Comparison of ENCODE assay signal across 7 mouse cellular contexts in genomic region chr9:27154763-27155530, GRCm38 (mm10). TPM values are rescaled to one million over a fixed set of nuclear protein-coding genes. Genes with fewer than 3 reads are reported as not detected.
DNase-seq lines count a peak whose midpoint lies in the region; ATAC-seq and TF ChIP-seq lines count a peak whose summit lies in the region.

TSS of gene Jam3 (minus strand) at chr9:27155421.

- TF ChIP-seq CTCF in midbrain, postnatal 0 days (IDR thresholded peaks at IDR 0.05): peak; percentile 15; the same call in 1 of the 2 replicates

- DNase-seq in brain, adult 2 months (ENCODE audit: low read depth, low spot score): peak; percentile 97
- peak; percentile 97 for DNase-seq in embryonic facial prominence, embryonic 14.5 days (ENCODE audit: low spot score)
- peak; percentile 89 for DNase-seq in heart, adult 9 months (ENCODE audit: low spot score in 2 of 2)
- peak; percentile 93 for DNase-seq in kidney, adult 9 months
- DNase-seq in midbrain, postnatal 0 days (ENCODE audit: low spot score): peak; percentile 98

- H3K27me3 ChIP-seq in embryonic facial prominence, embryonic 14.5 days (replicated peaks; ENCODE audit: control insufficient read depth, insufficient read depth, low read length): no peaks in the 10 kb centered on the region
- H3K27me3 ChIP-seq in limb, embryonic 13.5 days: no peaks in the 10 kb centered on the region; the same call in 1 of the 2 replicates
- H3K27me3 ChIP-seq in midbrain, postnatal 0 days (ENCODE audit: insufficient read depth, low read length): no peaks in the 10 kb centered on the region
- H3K27me3 ChIP-seq in stomach, embryonic 16.5 days (ENCODE audit: control insufficient read depth, insufficient read depth, low read length): no peaks in the 10 kb centered on the region

- H3K9ac ChIP-seq in embryonic facial prominence, embryonic 14.5 days (ENCODE audit: low read depth, low read length): peak within 1 kb of the TSS; percentile 87
- peak within 1 kb of the TSS; percentile 90 for H3K9ac ChIP-seq in limb, embryonic 13.5 days
- H3K9ac ChIP-seq in midbrain, postnatal 0 days (replicated peaks; ENCODE audit: low read length, poor library complexity, severe bottlenecking): peak within 1 kb of the TSS; percentile 69
- H3K9ac ChIP-seq in stomach, embryonic 16.5 days (ENCODE audit: low read length): peak within 1 kb of the TSS; percentile 79

- WGBS in embryonic facial prominence, embryonic 14.5 days: under 1% methylated on average over 37 of the region's 58 CpGs
- under 1% methylated on average over 58 of the region's 58 CpGs for WGBS in limb, embryonic 13.5 days
- WGBS in midbrain, postnatal 0 days: under 1% methylated on average over 58 of the region's 58 CpGs
- under 1% methylated on average over 58 of the region's 58 CpGs for WGBS in stomach, embryonic 16.5 days

- peak within 1 kb of the TSS; percentile 79 for H3K4me3 ChIP-seq in embryonic facial prominence, embryonic 14.5 days (ENCODE audit: low read depth, low read length)
- peak within 1 kb of the TSS; percentile 76 for H3K4me3 ChIP-seq in limb, embryonic 13.5 days
- peak within 1 kb of the TSS; percentile 74 for H3K4me3 ChIP-seq in midbrain, postnatal 0 days (ENCODE audit: low read depth, low read length)
- H3K4me3 ChIP-seq in stomach, embryonic 16.5 days (replicated peaks; ENCODE audit: low read length): peak within 1 kb of the TSS; percentile 62

- ATAC-seq in embryonic facial prominence, embryonic 14.5 days (ENCODE audit: low read depth): peak; percentile 99
- peak; percentile 98 for ATAC-seq in limb, embryonic 13.5 days (ENCODE audit: low FRiP score, low read depth)
- ATAC-seq in midbrain, postnatal 0 days (ENCODE audit: low FRiP score): peak; percentile 98
- ATAC-seq in stomach, embryonic 16.5 days (ENCODE audit: insufficient read depth, low FRiP score): peak; percentile 97

- peak within 1 kb of the TSS; percentile 64 for H3K4me2 ChIP-seq in embryonic facial prominence, embryonic 14.5 days (ENCODE audit: low read depth, low read length)
- H3K4me2 ChIP-seq in limb, embryonic 13.5 days (replicated peaks): peak within 1 kb of the TSS; percentile 78
- peak within 1 kb of the TSS; percentile 63 for H3K4me2 ChIP-seq in midbrain, postnatal 0 days (ENCODE audit: low read depth, low read length, poor library complexity, severe bottlenecking)
- H3K4me2 ChIP-seq in stomach, embryonic 16.5 days (ENCODE audit: low read depth, low read length): peak within 1 kb of the TSS; percentile 62

- H3K4me1 ChIP-seq in embryonic facial prominence, embryonic 14.5 days (ENCODE audit: control insufficient read depth, insufficient read depth, low read length): peaks cover 7% of the 10 kb centered on the region; the same call in 1 of the 2 replicates
- peaks cover 27% of the 10 kb centered on the region for H3K4me1 ChIP-seq in limb, embryonic 13.5 days
- H3K4me1 ChIP-seq in midbrain, postnatal 0 days (ENCODE audit: insufficient read depth, low read length): peaks cover 10% of the 10 kb centered on the region; the same call in 1 of the 2 replicates
- peaks cover 11% of the 10 kb centered on the region for H3K4me1 ChIP-seq in stomach, embryonic 16.5 days (ENCODE audit: control insufficient read depth, insufficient read depth, low read length)

- H3K9me3 ChIP-seq in embryonic facial prominence, embryonic 14.5 days (ENCODE audit: control insufficient read depth, low read length): no peaks in the 10 kb centered on the region
- no peaks in the 10 kb centered on the region for H3K9me3 ChIP-seq in limb, embryonic 13.5 days
- H3K9me3 ChIP-seq in midbrain, postnatal 0 days (ENCODE audit: low read length): no peaks in the 10 kb centered on the region
- no peaks in the 10 kb centered on the region for H3K9me3 ChIP-seq in stomach, embryonic 16.5 days (replicated peaks; ENCODE audit: control insufficient read depth, low read length)

- H3K36me3 ChIP-seq in embryonic facial prominence, embryonic 14.5 days (ENCODE audit: control insufficient read depth, insufficient read depth, low read length): no peaks in the 10 kb centered on the region
- peaks cover 5% of the 10 kb centered on the region for H3K36me3 ChIP-seq in limb, embryonic 13.5 days
- H3K36me3 ChIP-seq in midbrain, postnatal 0 days (ENCODE audit: insufficient read depth, low read length): no peaks in the 10 kb centered on the region
- H3K36me3 ChIP-seq in stomach, embryonic 16.5 days (ENCODE audit: control insufficient read depth, insufficient read depth, low read length): no peaks in the 10 kb centered on the region

- peak within 1 kb of the TSS; percentile 91 for H3K27ac ChIP-seq in embryonic facial prominence, embryonic 14.5 days (replicated peaks; ENCODE audit: low read depth, low read length)
- H3K27ac ChIP-seq in limb, embryonic 13.5 days: peak within 1 kb of the TSS; percentile 92
- H3K27ac ChIP-seq in midbrain, postnatal 0 days (ENCODE audit: low read depth, low read length): peak within 1 kb of the TSS; percentile 81
- peak within 1 kb of the TSS; percentile 91 for H3K27ac ChIP-seq in stomach, embryonic 16.5 days (ENCODE audit: low read length)

RNA-seq across cellular contexts. Expression of gene Jam3, which starts in this region (rescaled TPM):
- polyA plus RNA-seq in embryonic facial prominence, embryonic 14.5 days (2014; fragmentation: Nextera tagmentation; extraction: Ambion mirVana): 121 and 122 TPM in 2 replicates
- 141 and 144 TPM in 2 replicates for polyA plus RNA-seq in limb, embryonic 13.5 days (2015; fragmentation: Nextera tagmentation; extraction: Ambion mirVana)
- 20.6 and 37.3 TPM in 2 replicates for total RNA-seq in midbrain, postnatal 0 days (2014; rRNA removed)
- 28.8 and 29.2 TPM in 2 replicates for polyA plus RNA-seq in midbrain, postnatal 0 days (2015; fragmentation: Nextera tagmentation; extraction: Ambion mirVana)
- 53.5 and 59.6 TPM in 2 replicates for polyA plus RNA-seq in stomach, embryonic 16.5 days (2015; fragmentation: Nextera tagmentation; extraction: Ambion mirVana)

Comparison
In these comparisons a context has a peak if more than half of its experiments do, and no peak if none do; other contexts are left out.
1. Peak in every context shown above with its lines: DNase-seq, ATAC-seq, H3K4me3 ChIP-seq and H3K27ac ChIP-seq.